Mouse (Mus musculus): ENCODE data around the gene Kpna6. TPM values are rescaled to one million over a fixed set of nuclear protein-coding genes. Genes with fewer than 3 reads are reported as not detected.

The Kpna6 gene
- polyA plus RNA-seq, 1 experiment from 2014 or later: 13.1 TPM

DNA sequence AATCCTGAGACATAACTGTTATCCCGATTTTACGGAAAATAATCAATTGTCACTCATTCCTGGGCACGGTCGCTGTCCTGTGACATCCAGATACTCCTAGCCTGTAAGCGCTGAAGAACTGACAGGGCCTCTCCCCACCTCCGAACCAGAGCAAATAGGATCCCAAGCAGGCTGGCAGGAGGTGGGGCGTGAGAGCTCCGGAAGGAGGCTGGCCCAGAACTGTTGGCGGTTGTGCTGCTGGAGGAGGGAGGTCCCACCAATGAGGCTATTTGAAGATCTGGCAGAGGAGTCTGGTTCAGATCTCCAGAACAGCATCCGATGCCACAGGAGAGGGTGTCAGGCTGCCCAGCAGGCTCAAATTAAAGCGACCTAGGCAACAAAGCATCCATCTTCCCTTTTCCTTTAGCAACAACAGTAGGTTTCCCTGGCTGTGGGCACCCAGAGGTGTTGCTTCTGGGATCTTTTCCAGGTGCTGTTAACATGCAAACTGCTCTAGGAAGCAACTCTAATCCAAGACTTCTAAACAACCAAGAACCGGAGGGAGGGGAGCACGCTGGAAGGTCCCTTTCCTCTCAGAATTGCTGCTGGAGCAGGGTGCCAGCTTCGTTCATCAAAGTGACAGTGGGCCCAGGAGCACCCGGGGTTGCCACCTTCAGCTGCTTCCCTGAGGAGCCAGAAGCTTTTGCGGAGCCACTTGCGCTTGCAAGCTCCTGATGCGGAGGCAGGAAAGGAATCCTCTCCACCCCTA, 48.1 kb downstream of the Kpna6 start:
- Histone ChIP-seq H3K9me3 (ENCODE audit: control insufficient read depth, low read length) (no peaks in the 10 kb centered on the region), H3K4me2 (ENCODE audit: low read depth, severe bottlenecking) (peak overlapping the region; percentile 84), H3K4me3 (ENCODE audit: low read depth, low read length) (peak overlapping the region; percentile 57), H3K4me1 (ENCODE audit: control insufficient read depth, insufficient read depth, low read length) (peaks cover 25% of the 10 kb centered on the region), H3K9ac (ENCODE audit: low read length) (peak overlapping the region; percentile 73), H3K27ac (replicated peaks; ENCODE audit: low read depth, low read length) (peak overlapping the region; percentile 74), H3K27me3 (ENCODE audit: control insufficient read depth, insufficient read depth, low read length) (no peaks in the 10 kb centered on the region), H3K36me3 (ENCODE audit: control insufficient read depth, insufficient read depth, low read length) (peaks cover 26% of the 10 kb centered on the region)
- ATAC-seq (ENCODE audit: insufficient number of reproducible peaks, low FRiP score, low TSS enrichment, low read depth): peak; percentile 67
- DNase-seq (ENCODE audit: low spot score): peak; percentile 83
- WGBS: 2% methylated on average over 18 of the region's 18 CpGs

GRCm38 (mm10) chr4:129623681-129624091, 48.9 kb downstream of the Kpna6 start, which contains the start of gene Ccdc28b:
Ccdc28b (minus strand) TSS chr4:129623947.
- peak within 1 kb of the TSS; percentile 74 for H3K27ac ChIP-seq (replicated peaks; ENCODE audit: low read depth, low read length)
- H3K27me3 ChIP-seq (ENCODE audit: control insufficient read depth, insufficient read depth, low read length): no peaks in the 10 kb centered on the region
- peaks cover 25% of the 10 kb centered on the region for H3K4me1 ChIP-seq (ENCODE audit: control insufficient read depth, insufficient read depth, low read length)
- DNase-seq (ENCODE audit: low spot score): peak; percentile 50
- peak within 1 kb of the TSS; percentile 84 for H3K4me2 ChIP-seq (ENCODE audit: low read depth, severe bottlenecking)
- no peak for ATAC-seq (ENCODE audit: insufficient number of reproducible peaks, low FRiP score, low TSS enrichment, low read depth)
- WGBS: under 1% methylated on average over 10 of the region's 10 CpGs
- peaks cover 18% of the 10 kb centered on the region for H3K36me3 ChIP-seq (ENCODE audit: control insufficient read depth, insufficient read depth, low read length)
- no peaks in the 10 kb centered on the region for H3K9me3 ChIP-seq (ENCODE audit: control insufficient read depth, low read length)
- peak within 1 kb of the TSS; percentile 73 for H3K9ac ChIP-seq (ENCODE audit: low read length)
- H3K4me3 ChIP-seq (ENCODE audit: low read depth, low read length): peak within 1 kb of the TSS; percentile 57

GRCm38 (mm10) chr4:129622803-129623535, 49.6 kb downstream of the Kpna6 start:
- Histone ChIP-seq H3K4me3 (ENCODE audit: low read depth, low read length) (peak overlapping the region; percentile 57), H3K4me2 (ENCODE audit: low read depth, severe bottlenecking) (peak overlapping the region; percentile 84), H3K4me1 (ENCODE audit: control insufficient read depth, insufficient read depth, low read length) (peaks cover 28% of the 10 kb centered on the region), H3K36me3 (ENCODE audit: control insufficient read depth, insufficient read depth, low read length) (peaks cover 12% of the 10 kb centered on the region), H3K27me3 (ENCODE audit: control insufficient read depth, insufficient read depth, low read length) (no peaks in the 10 kb centered on the region), H3K9me3 (ENCODE audit: control insufficient read depth, low read length) (no peaks in the 10 kb centered on the region), H3K9ac (ENCODE audit: low read length) (peak overlapping the region; percentile 73), H3K27ac (replicated peaks; ENCODE audit: low read depth, low read length) (no peak overlapping the region; the same call in 1 of the 2 replicates)
- ATAC-seq (ENCODE audit: insufficient number of reproducible peaks, low FRiP score, low TSS enrichment, low read depth) (no peak), DNase-seq (ENCODE audit: low spot score) (no peak)
- WGBS: 26% methylated on average over 8 of the region's 8 CpGs

DNA sequence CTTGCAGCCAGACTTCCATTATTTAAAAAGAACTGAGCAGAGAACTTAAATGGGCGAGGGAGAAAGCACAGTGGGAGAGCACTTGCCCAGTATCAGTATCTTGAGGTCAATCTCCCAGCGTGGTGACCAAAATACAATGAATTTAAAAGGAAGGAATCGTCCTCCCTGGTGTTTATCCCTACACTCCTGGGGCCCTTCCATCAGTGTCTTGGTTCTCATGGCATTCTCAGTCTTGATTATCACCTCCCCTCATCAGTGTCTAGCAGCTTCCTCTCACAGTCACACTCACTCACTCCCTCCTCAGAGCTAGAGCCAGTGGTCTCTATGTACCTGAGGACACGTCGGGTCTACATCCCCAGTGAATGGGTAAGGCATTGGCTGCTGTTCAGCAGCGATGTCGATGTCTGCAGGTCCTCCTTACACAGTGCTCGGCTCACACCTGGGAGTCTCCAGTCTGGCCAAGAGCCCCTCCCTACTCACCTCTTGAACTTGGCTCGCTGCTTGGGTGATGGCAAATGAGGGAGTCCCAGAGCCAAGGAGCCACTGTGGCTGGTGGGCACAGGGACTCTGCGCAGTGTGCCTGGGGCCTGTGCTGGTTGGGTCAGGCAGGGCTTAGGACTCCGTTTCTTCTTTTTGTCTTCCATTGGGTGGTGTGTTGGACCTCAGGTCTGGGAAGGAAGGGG, 50.3 kb downstream of the Kpna6 start:
- DNase-seq (ENCODE audit: low spot score): no peak
- Histone ChIP-seq H3K4me2 (ENCODE audit: low read depth, severe bottlenecking) (peak overlapping the region; percentile 84; the same call in 1 of the 2 replicates), H3K9me3 (ENCODE audit: control insufficient read depth, low read length) (no peaks in the 10 kb centered on the region), H3K27me3 (ENCODE audit: control insufficient read depth, insufficient read depth, low read length) (no peaks in the 10 kb centered on the region), H3K9ac (ENCODE audit: low read length) (no peak overlapping the region; the same call in 1 of the 2 replicates), H3K36me3 (ENCODE audit: control insufficient read depth, insufficient read depth, low read length) (peaks cover 8% of the 10 kb centered on the region), H3K27ac (replicated peaks; ENCODE audit: low read depth, low read length) (no peak overlapping the region), H3K4me1 (ENCODE audit: control insufficient read depth, insufficient read depth, low read length) (peaks cover 28% of the 10 kb centered on the region), H3K4me3 (ENCODE audit: low read depth, low read length) (no peak overlapping the region)
- WGBS: 72% methylated on average over 11 of the region's 11 CpGs
- ATAC-seq (ENCODE audit: insufficient number of reproducible peaks, low FRiP score, low TSS enrichment, low read depth): no peak

- H3K4me3 ChIP-seq (ENCODE audit: low read depth, low read length): no peak overlapping the region
- H3K27ac ChIP-seq (replicated peaks; ENCODE audit: low read depth, low read length): no peak overlapping the region
- whole genome bisulfite sequencing: 78% methylated on average over 8 of the region's 8 CpGs
- H3K27me3 ChIP-seq (ENCODE audit: control insufficient read depth, insufficient read depth, low read length): no peaks in the 10 kb centered on the region
- ATAC-seq (ENCODE audit: insufficient number of reproducible peaks, low FRiP score, low TSS enrichment, low read depth): no peak
- no peak for DNase-seq (ENCODE audit: low spot score)
- H3K9me3 ChIP-seq (ENCODE audit: control insufficient read depth, low read length): no peaks in the 10 kb centered on the region
- H3K4me2 ChIP-seq (ENCODE audit: low read depth, severe bottlenecking): no peak overlapping the region
- no peak overlapping the region for H3K9ac ChIP-seq (ENCODE audit: low read length)
- peaks cover 2% of the 10 kb centered on the region for H3K36me3 ChIP-seq (ENCODE audit: control insufficient read depth, insufficient read depth, low read length)
- H3K4me1 ChIP-seq (ENCODE audit: control insufficient read depth, insufficient read depth, low read length): peaks cover 28% of the 10 kb centered on the region
These were observed 51.2 kb downstream of the Kpna6 start for GRCm38 (mm10) chr4:129621283-129621841.

DNA sequence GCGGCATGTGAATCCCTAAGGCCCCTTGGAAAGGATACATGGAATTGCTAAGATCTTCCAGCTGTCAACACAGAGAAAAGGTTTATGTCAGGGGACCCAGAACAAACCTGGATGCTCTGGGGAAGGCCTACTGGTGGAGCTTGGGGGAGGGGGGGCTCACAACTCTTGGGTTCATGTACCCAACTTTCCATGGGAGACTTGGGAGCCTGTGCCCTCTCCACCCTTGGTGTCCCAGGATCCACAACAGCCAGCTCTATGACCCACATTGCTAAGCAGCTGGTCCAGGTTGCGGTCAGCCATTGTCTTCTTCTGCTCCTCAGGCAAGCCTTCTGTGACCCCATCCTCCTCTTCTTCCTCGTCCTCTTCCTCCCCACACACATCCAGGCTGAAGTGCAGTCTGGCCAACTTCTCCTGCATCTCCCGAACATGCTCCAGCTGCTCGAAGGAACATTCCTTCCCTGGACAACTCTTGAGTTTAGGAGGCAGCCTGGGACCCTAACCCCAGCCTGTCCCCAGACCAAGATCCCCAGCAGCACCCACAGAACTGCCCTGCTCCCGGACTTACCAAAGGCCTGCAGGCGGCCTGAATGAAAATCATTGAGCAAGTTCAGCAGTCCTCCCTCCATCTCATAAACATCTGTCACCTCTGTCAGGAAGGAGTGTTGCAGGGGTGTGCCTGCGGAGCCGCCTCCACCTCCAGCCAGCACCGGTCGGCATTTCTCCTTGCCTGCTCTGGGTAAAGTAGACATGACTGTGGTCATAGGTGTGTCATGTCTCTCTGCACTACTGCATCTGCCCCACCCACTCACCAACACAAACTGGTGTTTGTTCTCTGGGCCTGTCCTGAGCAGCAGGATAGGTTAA, 51.9 kb downstream of the Kpna6 start:
- DNase-seq (ENCODE audit: low spot score) (no peak), ATAC-seq (ENCODE audit: insufficient number of reproducible peaks, low FRiP score, low TSS enrichment, low read depth) (no peak)
- Histone ChIP-seq H3K4me3 (ENCODE audit: low read depth, low read length) (no peak overlapping the region), H3K4me1 (ENCODE audit: control insufficient read depth, insufficient read depth, low read length) (peaks cover 27% of the 10 kb centered on the region), H3K4me2 (ENCODE audit: low read depth, severe bottlenecking) (no peak overlapping the region), H3K27ac (replicated peaks; ENCODE audit: low read depth, low read length) (no peak overlapping the region), H3K9ac (ENCODE audit: low read length) (no peak overlapping the region), H3K9me3 (ENCODE audit: control insufficient read depth, low read length) (no peaks in the 10 kb centered on the region), H3K36me3 (ENCODE audit: control insufficient read depth, insufficient read depth, low read length) (no peaks in the 10 kb centered on the region; the same call in none of the 2 replicates), H3K27me3 (ENCODE audit: control insufficient read depth, insufficient read depth, low read length) (no peaks in the 10 kb centered on the region)
- 88% methylated on average over 11 of the region's 11 CpGs for WGBS

GRCm38 (mm10) chr4:129618786-129619691, 53.5 kb downstream of the Kpna6 start, which contains the start of gene Iqcc:
Iqcc (minus strand) TSS chr4:129619099.
- Histone ChIP-seq H3K4me1 (ENCODE audit: control insufficient read depth, insufficient read depth, low read length) (peaks cover 14% of the 10 kb centered on the region), H3K27ac (replicated peaks; ENCODE audit: low read depth, low read length) (peak within 1 kb of the TSS; percentile 52; the same call in 1 of the 2 replicates), H3K9me3 (ENCODE audit: control insufficient read depth, low read length) (no peaks in the 10 kb centered on the region), H3K36me3 (ENCODE audit: control insufficient read depth, insufficient read depth, low read length) (no peaks in the 10 kb centered on the region; the same call in none of the 2 replicates), H3K9ac (ENCODE audit: low read length) (peak within 1 kb of the TSS; percentile 69), H3K4me3 (ENCODE audit: low read depth, low read length) (peak within 1 kb of the TSS; percentile 46), H3K4me2 (ENCODE audit: low read depth, severe bottlenecking) (peak within 1 kb of the TSS; percentile 53), H3K27me3 (ENCODE audit: control insufficient read depth, insufficient read depth, low read length) (no peaks in the 10 kb centered on the region)
- ATAC-seq (ENCODE audit: insufficient number of reproducible peaks, low FRiP score, low TSS enrichment, low read depth): peak; percentile 81; the same call in 1 of the 2 replicates
- peak; percentile 93 for DNase-seq (ENCODE audit: low spot score)
- WGBS: 4% methylated on average over 43 of the region's 44 CpGs

Data from limb, embryonic 11.5 days (tissue).